Mouse (Mus musculus): ENCODE data around the gene Clrn3. TPM values are rescaled to one million over a fixed set of nuclear protein-coding genes. Genes with fewer than 3 reads are reported as not detected.
"Not testable (repeated sequence)": the region's sequence is repeated elsewhere in the genome, so short reads cannot be mapped to it uniquely, and the experiment has no call there.

The Clrn3 gene
- total RNA-seq, 2 experiments from 2014 or later, result not detected

- no peak for DNase-seq (ENCODE audit: low spot score)
These were observed 7.5 kb upstream of the Clrn3 start for GRCm38 (mm10) chr7:135535908-135536307.

DNA sequence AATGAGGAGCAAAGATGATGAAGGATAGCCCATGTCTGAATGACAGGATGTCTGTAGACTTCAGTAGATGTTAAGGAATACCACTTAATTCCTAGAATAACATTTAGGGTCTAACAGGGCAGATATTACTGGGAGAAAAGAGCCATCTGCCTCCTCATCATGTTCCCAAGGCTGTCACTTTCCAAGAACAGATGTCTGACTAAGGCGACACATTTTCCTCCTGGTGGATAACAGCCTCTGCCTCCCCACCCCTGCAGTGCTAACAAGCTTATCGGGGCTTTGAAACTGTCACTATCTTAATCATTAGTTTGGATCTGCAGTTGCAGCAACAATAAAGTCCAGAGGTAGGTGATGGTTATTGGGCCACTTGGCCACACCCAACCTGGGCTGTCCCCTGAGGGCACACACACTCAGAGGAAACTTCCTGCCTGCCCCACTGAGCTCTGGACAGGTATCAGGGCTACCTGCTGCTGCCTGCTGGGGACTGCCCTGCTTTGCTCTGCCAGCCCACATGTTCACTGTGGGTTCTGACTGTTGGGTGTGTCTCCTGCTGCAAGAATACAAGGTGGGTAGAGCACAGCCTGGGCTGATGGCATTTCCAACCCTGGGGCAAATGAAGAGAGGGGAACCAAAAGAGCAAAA lies 6.2 kb upstream of the Clrn3 start:
- no peak for DNase-seq (ENCODE audit: low spot score)

DNA sequence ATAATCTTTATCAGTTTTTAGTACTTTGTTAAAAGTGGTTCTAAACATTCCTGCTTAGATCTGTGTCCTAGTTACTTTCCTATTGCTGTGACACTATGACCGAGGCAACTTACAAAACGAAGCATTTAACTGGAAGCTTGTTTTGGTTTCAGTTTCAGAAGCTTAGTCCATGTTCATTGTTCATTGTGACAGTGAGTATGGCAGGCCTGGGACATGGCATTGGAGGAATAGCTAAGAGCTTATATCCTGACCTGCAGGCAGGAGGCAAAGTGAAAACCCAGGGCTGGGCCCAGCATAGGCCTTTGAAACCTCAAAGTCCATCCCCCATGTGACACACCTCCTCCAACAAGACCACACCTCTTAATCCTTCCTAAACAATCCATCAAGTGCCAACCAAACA lies 614 bp upstream of the Clrn3 start:
- no peak for DNase-seq (ENCODE audit: low spot score)

GRCm38 (mm10) chr7:135527169-135527568 lies 1.3 kb downstream of the Clrn3 start:
- no peak for DNase-seq (ENCODE audit: low spot score)

DNA sequence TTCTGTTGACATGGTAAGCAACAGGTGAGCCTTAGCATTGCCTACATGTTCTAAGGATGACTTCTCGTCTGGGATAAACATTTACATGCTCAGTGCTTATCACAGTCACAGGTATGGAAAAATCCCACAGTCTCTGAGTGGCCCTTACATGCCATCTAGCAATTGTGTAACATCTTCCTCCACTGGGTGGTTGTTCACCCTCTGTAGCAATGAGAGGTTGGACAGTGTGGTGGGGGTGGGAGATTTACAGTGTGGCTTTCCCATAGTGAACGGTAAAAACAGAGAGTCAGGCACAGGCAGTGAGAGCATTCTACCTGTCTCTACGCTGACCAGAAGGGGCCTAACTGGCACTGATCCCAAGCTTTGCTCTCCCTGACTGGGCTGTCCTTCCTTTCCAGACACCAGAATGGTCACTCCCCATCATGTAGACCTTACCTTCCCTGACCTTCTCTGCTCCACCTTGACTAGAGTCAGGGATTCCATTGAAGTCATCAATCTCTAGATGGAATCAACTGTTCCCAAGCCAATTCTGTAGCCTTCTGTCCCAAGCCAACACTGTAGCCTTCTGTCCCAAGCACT lies 1.8 kb downstream of the Clrn3 start:
- DNase-seq (ENCODE audit: low spot score), result no peak

GRCm38 (mm10) chr7:135524424-135524967 lies 4.0 kb downstream of the Clrn3 start:
- DNase-seq (ENCODE audit: low spot score), result no peak

DNA sequence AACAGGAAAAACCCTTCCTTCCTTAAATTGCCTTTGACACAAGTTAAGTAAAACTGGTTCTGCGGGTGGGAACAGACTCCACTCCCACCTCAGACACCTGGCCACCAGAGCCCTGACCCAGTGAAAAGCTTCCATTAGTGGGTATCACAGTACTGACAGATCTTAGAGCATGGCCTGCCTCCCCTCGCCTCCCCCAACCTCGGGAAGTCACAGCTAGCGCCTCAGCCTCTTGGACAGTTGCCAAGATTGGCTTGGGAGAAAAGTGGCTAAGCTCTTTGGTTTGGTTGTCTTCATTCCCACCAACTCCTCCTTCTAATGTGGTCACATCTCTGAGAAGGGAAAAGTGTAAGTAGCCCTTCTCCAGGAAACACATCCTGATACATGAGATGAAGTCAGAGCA lies 4.5 kb downstream of the Clrn3 start:
- no peak for DNase-seq (ENCODE audit: low spot score)

GRCm38 (mm10) chr7:135521755-135522512 lies 6.5 kb downstream of the Clrn3 start:
- DNase-seq (ENCODE audit: low spot score), result no peak

- no peak for DNase-seq (ENCODE audit: low spot score)
These were observed 8.2 kb downstream of the Clrn3 start for GRCm38 (mm10) chr7:135520241-135520640.

- no peak for DNase-seq (ENCODE audit: low spot score)
These were observed 11.3 kb downstream of the Clrn3 start for GRCm38 (mm10) chr7:135517191-135517590.

DNA sequence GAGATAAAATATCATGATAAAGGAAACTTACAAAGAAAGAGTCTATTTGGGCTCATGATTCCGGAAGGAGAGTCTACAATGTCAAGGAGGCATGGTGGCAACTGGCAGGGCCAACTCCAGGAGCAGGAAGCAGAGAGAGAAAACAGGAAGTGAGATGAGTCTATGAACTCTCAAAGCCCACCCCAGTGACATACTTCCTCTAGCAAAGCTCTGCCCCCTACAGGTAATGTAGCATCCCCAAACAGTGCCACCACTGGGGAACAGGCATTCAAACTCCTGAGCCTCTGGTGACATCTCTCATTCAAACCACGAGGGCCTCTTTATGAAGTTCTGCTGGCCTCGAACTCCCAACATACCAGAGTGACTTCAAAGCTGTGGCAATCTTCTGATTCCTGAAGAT lies 16.7 kb downstream of the Clrn3 start:
- no peak for DNase-seq (ENCODE audit: low spot score)

GRCm38 (mm10) chr7:135510431-135510830 lies 18.0 kb downstream of the Clrn3 start:
- DNase-seq (ENCODE audit: low spot score), result no peak

DNA sequence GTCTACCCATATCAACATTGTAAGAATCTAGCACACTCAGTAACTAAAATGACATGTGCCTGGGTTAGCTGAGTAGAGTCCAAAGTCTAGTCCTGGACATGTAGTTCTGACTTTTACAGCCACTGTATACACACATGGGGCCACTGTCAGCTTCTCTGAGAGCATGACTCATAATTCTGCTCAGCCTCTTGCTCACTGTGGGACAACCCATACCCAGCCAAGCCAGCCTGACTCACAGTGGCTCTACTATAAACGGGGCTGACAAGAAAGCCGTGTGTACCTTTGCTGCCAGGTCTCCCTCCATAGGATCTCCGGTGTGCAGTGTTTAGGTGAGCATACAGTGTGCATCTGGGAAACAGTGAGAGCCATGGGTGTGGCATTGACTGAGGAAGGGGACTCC lies 19.2 kb downstream of the Clrn3 start:
- DNase-seq (ENCODE audit: low spot score), result no peak

GRCm38 (mm10) chr7:135508602-135509001 lies 19.9 kb downstream of the Clrn3 start:
- DNase-seq (ENCODE audit: low spot score), result no peak

- DNase-seq (ENCODE audit: low spot score), result not testable (repeated sequence)
These were observed 21.9 kb downstream of the Clrn3 start for GRCm38 (mm10) chr7:135506506-135506905.

DNA sequence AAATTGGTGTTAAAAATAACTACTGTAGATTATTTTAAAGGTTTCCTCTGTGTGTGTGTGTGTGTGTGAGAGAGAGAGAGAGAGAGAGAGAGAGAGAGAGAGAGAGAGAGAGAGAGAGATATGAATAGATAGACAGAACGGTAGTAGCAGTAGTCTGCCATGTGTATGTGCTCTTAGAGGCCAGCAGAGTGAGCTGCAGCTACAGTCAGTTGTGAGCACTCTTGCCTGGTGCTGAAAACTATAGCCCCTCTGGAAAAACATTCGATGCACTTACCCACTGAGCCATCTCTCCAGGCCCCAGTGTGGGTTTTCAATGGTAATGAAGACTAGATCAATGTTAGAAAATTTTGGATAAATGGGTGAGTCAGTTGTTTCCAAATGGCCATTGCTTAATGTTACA lies 29.1 kb downstream of the Clrn3 start:
- no peak for DNase-seq (ENCODE audit: low spot score)

- DNase-seq (ENCODE audit: low spot score), result no peak
These were observed 29.8 kb downstream of the Clrn3 start for GRCm38 (mm10) chr7:135498565-135499186.

- no peak for DNase-seq (ENCODE audit: low spot score)
These were observed 33.2 kb downstream of the Clrn3 start for GRCm38 (mm10) chr7:135495303-135495702.

DNA sequence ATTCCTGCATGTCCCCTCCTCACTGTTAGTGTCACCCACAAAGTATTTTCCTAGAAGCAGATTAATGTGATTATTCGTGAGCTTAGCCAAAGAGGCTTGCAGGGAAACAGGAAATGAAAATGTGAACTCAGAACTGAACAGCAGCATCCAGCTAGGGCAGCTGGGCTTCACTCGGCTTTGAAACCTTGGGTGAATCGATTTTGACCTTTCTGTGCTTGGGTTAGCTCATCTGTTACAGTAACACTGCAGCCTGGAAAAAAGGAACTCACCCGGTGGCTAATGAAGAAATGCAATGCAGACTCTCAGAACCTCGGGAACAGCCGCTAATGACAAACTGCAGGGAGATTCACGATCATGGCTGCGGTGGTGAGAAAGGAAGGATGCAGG lies 38.0 kb downstream of the Clrn3 start:
- no peak for DNase-seq (ENCODE audit: low spot score)

- DNase-seq (ENCODE audit: low spot score), result no peak
These were observed 38.5 kb downstream of the Clrn3 start for GRCm38 (mm10) chr7:135489724-135490499.

GRCm38 (mm10) chr7:135488214-135488810 lies 40.1 kb downstream of the Clrn3 start:
- DNase-seq (ENCODE audit: low spot score), result no peak

Measured in gastrocnemius, adult 18-20 months (tissue).